Mouse (Mus musculus) heart, embryonic 10.5 days (tissue): ENCODE data around the gene Olfr1495. TPM values are rescaled to one million over a fixed set of nuclear protein-coding genes. Genes with fewer than 3 reads are reported as not detected.

Experiments used
- polyA plus RNA-seq: library from polyadenylated mRNA; unstranded; fragments of >200 nt; fragmentation: Nextera tagmentation; extraction: Ambion mirVana; gene quantifications from 2 replicates; pipeline ENCODE4 v1.2.1, GENCODE M21; 2016

Olfr1495 gene
- polyA plus RNA-seq, 1 experiment from 2014 or later: not detected

Other genes starting within 250 kb of the Olfr1495 start
- not detected in 2 replicates for gene Olfr1480, start 236.7 kb upstream of the Olfr1495 start, polyA plus RNA-seq
- not detected in 2 replicates for gene Olfr1484, start 181.1 kb upstream of the Olfr1495 start, polyA plus RNA-seq
- gene Olfr1487, start 147.2 kb upstream of the Olfr1495 start, polyA plus RNA-seq: not detected in 2 replicates
- not detected in 2 replicates for gene Olfr1489, start 133.0 kb upstream of the Olfr1495 start, polyA plus RNA-seq
- not detected in 2 replicates for gene Olfr1490, start 113.5 kb upstream of the Olfr1495 start, polyA plus RNA-seq
- not detected in 2 replicates for gene Olfr1491, start 67.3 kb upstream of the Olfr1495 start, polyA plus RNA-seq
- gene Olfr1493-ps1, start 41.3 kb upstream of the Olfr1495 start, polyA plus RNA-seq: not detected in 2 replicates
- gene Olfr1494, start 24.9 kb upstream of the Olfr1495 start, polyA plus RNA-seq: not detected in 2 replicates
- not detected in 2 replicates for gene Olfr1496, start 13.3 kb downstream of the Olfr1495 start, polyA plus RNA-seq
- not detected in 2 replicates for gene Olfr1497, start 33.6 kb downstream of the Olfr1495 start, polyA plus RNA-seq
- not detected in 2 replicates for gene Olfr1499, start 54.8 kb downstream of the Olfr1495 start, polyA plus RNA-seq
- gene Olfr1500, start 65.9 kb downstream of the Olfr1495 start, polyA plus RNA-seq: not detected in 2 replicates
- not detected in 2 replicates for gene Olfr1501, start 86.1 kb downstream of the Olfr1495 start, polyA plus RNA-seq
- not detected in 2 replicates for gene Olfr1502, start 97.2 kb downstream of the Olfr1495 start, polyA plus RNA-seq
- not detected in 2 replicates for gene Olfr1504, start 133.3 kb downstream of the Olfr1495 start, polyA plus RNA-seq
- not detected in 2 replicates for gene Olfr1505, start 148.9 kb downstream of the Olfr1495 start, polyA plus RNA-seq